Mouse (Mus musculus): ENCODE data around the gene Tpcn2. TPM values are rescaled to one million over a fixed set of nuclear protein-coding genes. Genes with fewer than 3 reads are reported as not detected.

The Tpcn2 gene
- polyA plus RNA-seq, 1 experiment = 4.3 TPM

- H3K4me1 ChIP-seq (ENCODE audit: control insufficient read depth, insufficient read depth, insufficient read length, low read length) = no peaks in the 10 kb centered on the region
- no peak overlapping the region for H3K27ac ChIP-seq (replicated peaks; ENCODE audit: low read depth, low read length)
- H3K4me3 ChIP-seq (ENCODE audit: insufficient read depth, low read depth, low read length) = no peak overlapping the region
These were observed 20.3 kb upstream of the Tpcn2 start for GRCm38 (mm10) chr7:145304153-145304552.

- Histone ChIP-seq H3K4me3 (ENCODE audit: insufficient read depth, low read depth, low read length) (peak overlapping the region; percentile 23; the same call in 1 of the 2 replicates), H3K4me1 (ENCODE audit: control insufficient read depth, insufficient read depth, insufficient read length, low read length) (no peaks in the 10 kb centered on the region), H3K27ac (replicated peaks; ENCODE audit: low read depth, low read length) (no peak overlapping the region)
These were observed 18.9 kb upstream of the Tpcn2 start for GRCm38 (mm10) chr7:145302488-145303285.

GRCm38 (mm10) chr7:145301341-145302005 lies 17.7 kb upstream of the Tpcn2 start:
- peak overlapping the region; percentile 33 for H3K4me3 ChIP-seq (ENCODE audit: insufficient read depth, low read depth, low read length)
- peak overlapping the region; percentile 25 for H3K27ac ChIP-seq (replicated peaks; ENCODE audit: low read depth, low read length)
- no peaks in the 10 kb centered on the region for H3K4me1 ChIP-seq (ENCODE audit: control insufficient read depth, insufficient read depth, insufficient read length, low read length)

- Histone ChIP-seq H3K4me1 (ENCODE audit: control insufficient read depth, insufficient read depth, insufficient read length, low read length) (no peaks in the 10 kb centered on the region), H3K4me3 (ENCODE audit: insufficient read depth, low read depth, low read length) (peak overlapping the region; percentile 33), H3K27ac (replicated peaks; ENCODE audit: low read depth, low read length) (peak overlapping the region; percentile 25)
These were observed 17.2 kb upstream of the Tpcn2 start for GRCm38 (mm10) chr7:145301008-145301340.

- H3K27ac ChIP-seq (replicated peaks; ENCODE audit: low read depth, low read length) = peak within 1 kb of the TSS; percentile 25
- no peaks in the 10 kb centered on the region for H3K4me1 ChIP-seq (ENCODE audit: control insufficient read depth, insufficient read depth, insufficient read length, low read length)
These were observed 16.7 kb upstream of the Tpcn2 start, which contains the start of gene Mrgprf for GRCm38 (mm10) chr7:145300321-145301007. TSS of gene Mrgprf (plus strand) at chr7:145300828.

GRCm38 (mm10) chr7:145299562-145300320 lies 15.9 kb upstream of the Tpcn2 start:
- no peak overlapping the region; the same call in 1 of the 2 replicates for H3K27ac ChIP-seq (replicated peaks; ENCODE audit: low read depth, low read length)
- no peak overlapping the region for H3K4me3 ChIP-seq (ENCODE audit: insufficient read depth, low read depth, low read length)
- H3K4me1 ChIP-seq (ENCODE audit: control insufficient read depth, insufficient read depth, insufficient read length, low read length) = no peaks in the 10 kb centered on the region

More at GRCm38 (mm10) chr7:145300321-145301007, 16.7 kb upstream of the Tpcn2 start, which contains the start of gene Mrgprf:
- H3K4me3 ChIP-seq (ENCODE audit: insufficient read depth, low read depth, low read length) = peak within 1 kb of the TSS; percentile 33

- Histone ChIP-seq H3K27ac (replicated peaks; ENCODE audit: low read depth, low read length) (no peak overlapping the region), H3K4me1 (ENCODE audit: control insufficient read depth, insufficient read depth, insufficient read length, low read length) (no peaks in the 10 kb centered on the region), H3K4me3 (ENCODE audit: insufficient read depth, low read depth, low read length) (no peak overlapping the region)
These were observed 15.1 kb upstream of the Tpcn2 start for GRCm38 (mm10) chr7:145298666-145299490.

GRCm38 (mm10) chr7:145293859-145294258 lies 10.0 kb upstream of the Tpcn2 start:
- Histone ChIP-seq H3K4me1 (ENCODE audit: control insufficient read depth, insufficient read depth, insufficient read length, low read length) (no peaks in the 10 kb centered on the region), H3K4me3 (ENCODE audit: insufficient read depth, low read depth, low read length) (no peak overlapping the region), H3K27ac (replicated peaks; ENCODE audit: low read depth, low read length) (0 out of 2 replicates have a peak overlapping the region, but pooled peaks have one; percentile 6)

- Histone ChIP-seq H3K4me3 (ENCODE audit: insufficient read depth, low read depth, low read length) (no peak overlapping the region), H3K27ac (replicated peaks; ENCODE audit: low read depth, low read length) (no peak overlapping the region), H3K4me1 (ENCODE audit: control insufficient read depth, insufficient read depth, insufficient read length, low read length) (no peaks in the 10 kb centered on the region)
These were observed 8.9 kb upstream of the Tpcn2 start for GRCm38 (mm10) chr7:145292726-145293125.

- Histone ChIP-seq H3K4me1 (ENCODE audit: control insufficient read depth, insufficient read depth, insufficient read length, low read length) (no peaks in the 10 kb centered on the region), H3K27ac (replicated peaks; ENCODE audit: low read depth, low read length) (no peak overlapping the region), H3K4me3 (ENCODE audit: insufficient read depth, low read depth, low read length) (no peak overlapping the region)
These were observed 8.0 kb upstream of the Tpcn2 start for GRCm38 (mm10) chr7:145291847-145292246.

GRCm38 (mm10) chr7:145289302-145289701 lies 5.5 kb upstream of the Tpcn2 start:
- Histone ChIP-seq H3K4me3 (ENCODE audit: insufficient read depth, low read depth, low read length) (no peak overlapping the region), H3K4me1 (ENCODE audit: control insufficient read depth, insufficient read depth, insufficient read length, low read length) (no peaks in the 10 kb centered on the region), H3K27ac (replicated peaks; ENCODE audit: low read depth, low read length) (no peak overlapping the region)

GRCm38 (mm10) chr7:145287410-145287809 lies 3.6 kb upstream of the Tpcn2 start:
- Histone ChIP-seq H3K4me3 (ENCODE audit: insufficient read depth, low read depth, low read length) (no peak overlapping the region), H3K4me1 (ENCODE audit: control insufficient read depth, insufficient read depth, insufficient read length, low read length) (peaks cover 7% of the 10 kb centered on the region), H3K27ac (replicated peaks; ENCODE audit: low read depth, low read length) (no peak overlapping the region)

- Histone ChIP-seq H3K4me1 (ENCODE audit: control insufficient read depth, insufficient read depth, insufficient read length, low read length) (peaks cover 10% of the 10 kb centered on the region), H3K27ac (replicated peaks; ENCODE audit: low read depth, low read length) (no peak overlapping the region), H3K4me3 (ENCODE audit: insufficient read depth, low read depth, low read length) (no peak overlapping the region)
These were observed 1.7 kb upstream of the Tpcn2 start for GRCm38 (mm10) chr7:145285476-145285875.

- Histone ChIP-seq H3K27ac (replicated peaks; ENCODE audit: low read depth, low read length) (peak overlapping the region; percentile 56; the same call in 1 of the 2 replicates), H3K4me1 (ENCODE audit: control insufficient read depth, insufficient read depth, insufficient read length, low read length) (peaks cover 10% of the 10 kb centered on the region), H3K4me3 (ENCODE audit: insufficient read depth, low read depth, low read length) (peak overlapping the region; percentile 30)
These were observed 482 bp upstream of the Tpcn2 start for GRCm38 (mm10) chr7:145284293-145284692.
